Mouse (Mus musculus): Measurements from ENCODE around the gene Trim7. TPM values are rescaled to one million over a fixed set of nuclear protein-coding genes. Genes with fewer than 3 reads are reported as not detected.
A peak's percentile ranks its signal among the peaks of the same experiment; 100 is the strongest.
"Not testable (repeated sequence)": the region's sequence is repeated elsewhere in the genome, so short reads cannot be mapped to it uniquely, and the experiment has no call there.

Trim7 gene
- polyA plus RNA-seq, 1 experiment, result not detected

GRCm38 (mm10) chr11:48871201-48871772 lies 45.3 kb downstream of the Trim7 start, which contains the start of gene Irgm1:
TSS of gene Irgm1 (minus strand) at chr11:48871683.
- TF ChIP-seq GATA1 (IDR thresholded peaks at IDR 0.05; ENCODE audit: low read length) (no peak), TAL1 (IDR thresholded peaks at IDR 0.05; ENCODE audit: low read length) (no peak)
- Histone ChIP-seq H3K9me3 (ENCODE audit: control insufficient read depth, low read length) (no peaks in the 10 kb centered on the region), H3K4me1 (ENCODE audit: control insufficient read depth) (peaks cover 70% of the 10 kb centered on the region), H3K36me3 (ENCODE audit: control insufficient read depth) (peaks cover 8% of the 10 kb centered on the region), H3K27me3 (ENCODE audit: control insufficient read depth) (no peaks in the 10 kb centered on the region), H3K4me3 (replicated peaks) (peak within 1 kb of the TSS; percentile 80)

GRCm38 (mm10) chr11:48871817-48872541 lies 46.0 kb downstream of the Trim7 start:
- TF ChIP-seq TAL1 (IDR thresholded peaks at IDR 0.05; ENCODE audit: low read length), result no peak
- 0 out of 2 replicates have a peak, but pooled peaks have one; percentile 23 for TF ChIP-seq GATA1 (IDR thresholded peaks at IDR 0.05; ENCODE audit: low read length)
- no peaks in the 10 kb centered on the region for H3K9me3 ChIP-seq (ENCODE audit: control insufficient read depth, low read length)
- peaks cover 70% of the 10 kb centered on the region for H3K4me1 ChIP-seq (ENCODE audit: control insufficient read depth)
- H3K27me3 ChIP-seq (ENCODE audit: control insufficient read depth), result no peaks in the 10 kb centered on the region
- H3K36me3 ChIP-seq (ENCODE audit: control insufficient read depth), result peaks cover 1% of the 10 kb centered on the region
- peak overlapping the region; percentile 80 for H3K4me3 ChIP-seq (replicated peaks)

DNA sequence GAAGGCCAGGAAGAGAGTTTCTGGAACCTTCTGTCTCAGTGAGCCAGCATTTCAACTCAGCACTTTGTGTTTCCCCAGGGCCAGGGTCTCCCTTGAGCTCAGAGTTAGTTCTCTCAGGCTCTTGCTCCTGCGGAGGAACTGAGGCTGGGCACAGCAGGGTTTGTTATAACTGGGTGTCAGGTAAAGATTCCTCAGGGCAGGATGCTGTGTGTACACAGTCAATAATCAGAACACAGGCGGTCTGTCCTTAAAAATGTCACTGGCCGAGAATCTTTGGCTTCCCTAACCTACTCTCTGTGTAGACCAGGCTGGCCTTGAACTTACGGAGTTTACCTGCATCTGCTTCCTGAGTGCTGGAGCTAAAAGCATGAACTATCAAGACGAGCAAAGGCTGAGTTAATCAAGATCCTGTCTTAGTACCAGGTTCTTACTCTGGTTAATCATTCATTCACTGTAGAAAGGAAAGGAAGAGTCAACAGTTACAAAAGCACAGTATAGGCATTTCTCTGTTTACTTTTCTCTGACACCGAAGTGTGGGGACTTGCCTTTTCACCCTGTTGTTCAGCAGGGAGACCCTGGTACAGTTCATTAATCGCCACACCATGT lies 46.9 kb downstream of the Trim7 start:
- H3K27me3 ChIP-seq (ENCODE audit: control insufficient read depth), result no peaks in the 10 kb centered on the region
- peaks cover 69% of the 10 kb centered on the region for H3K4me1 ChIP-seq (ENCODE audit: control insufficient read depth)
- no peaks in the 10 kb centered on the region; the same call in 1 of the 2 replicates for H3K36me3 ChIP-seq (ENCODE audit: control insufficient read depth)
- H3K4me3 ChIP-seq (replicated peaks), result peak overlapping the region; percentile 80
- no peaks in the 10 kb centered on the region for H3K9me3 ChIP-seq (ENCODE audit: control insufficient read depth, low read length)
- TF ChIP-seq GATA1 (IDR thresholded peaks at IDR 0.05; ENCODE audit: low read length) (no peak), TAL1 (IDR thresholded peaks at IDR 0.05; ENCODE audit: low read length) (no peak)

GRCm38 (mm10) chr11:48873591-48874290 lies 47.8 kb downstream of the Trim7 start:
- TF ChIP-seq GATA1 (IDR thresholded peaks at IDR 0.05; ENCODE audit: low read length), result peak; percentile 56
- TF ChIP-seq TAL1 (IDR thresholded peaks at IDR 0.05; ENCODE audit: low read length), result peak; percentile 54; the same call in 2 of the 3 replicates
- peaks cover 63% of the 10 kb centered on the region for H3K4me1 ChIP-seq (ENCODE audit: control insufficient read depth)
- H3K4me3 ChIP-seq (replicated peaks), result peak overlapping the region; percentile 39
- no peaks in the 10 kb centered on the region; the same call in 1 of the 2 replicates for H3K36me3 ChIP-seq (ENCODE audit: control insufficient read depth)
- no peaks in the 10 kb centered on the region for H3K9me3 ChIP-seq (ENCODE audit: control insufficient read depth, low read length)
- no peaks in the 10 kb centered on the region for H3K27me3 ChIP-seq (ENCODE audit: control insufficient read depth)

DNA sequence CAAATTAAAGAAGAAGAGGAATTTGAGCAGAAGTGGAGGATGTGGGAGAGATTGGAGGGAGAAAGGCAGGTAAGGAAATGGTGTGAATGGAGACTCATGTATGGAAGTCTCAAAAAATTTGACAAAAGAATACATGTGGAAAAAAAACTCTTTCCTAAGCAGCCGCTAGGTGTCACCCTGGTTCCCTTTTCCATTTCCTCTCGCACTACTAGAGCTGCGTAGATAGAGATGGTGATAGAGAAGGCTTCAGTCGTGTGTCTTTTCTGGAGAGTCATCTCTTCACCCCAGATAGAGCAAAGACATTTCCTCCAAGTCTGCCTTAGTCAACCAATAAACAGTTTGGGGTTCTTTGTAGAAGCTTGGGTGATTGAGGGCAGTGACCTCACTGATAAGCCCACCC lies 48.5 kb downstream of the Trim7 start:
- no peaks in the 10 kb centered on the region for H3K27me3 ChIP-seq (ENCODE audit: control insufficient read depth)
- H3K9me3 ChIP-seq (ENCODE audit: control insufficient read depth, low read length), result no peaks in the 10 kb centered on the region
- no peak overlapping the region for H3K4me3 ChIP-seq (replicated peaks)
- H3K36me3 ChIP-seq (ENCODE audit: control insufficient read depth), result no peaks in the 10 kb centered on the region; the same call in 1 of the 2 replicates
- TF ChIP-seq TAL1 (IDR thresholded peaks at IDR 0.05; ENCODE audit: low read length) (no peak), GATA1 (IDR thresholded peaks at IDR 0.05; ENCODE audit: low read length) (no peak)
- peaks cover 56% of the 10 kb centered on the region for H3K4me1 ChIP-seq (ENCODE audit: control insufficient read depth)

- H3K4me3 ChIP-seq (replicated peaks); H3K9me3 ChIP-seq (ENCODE audit: control insufficient read depth, low read length); H3K36me3 ChIP-seq (ENCODE audit: control insufficient read depth); H3K27me3 ChIP-seq (ENCODE audit: control insufficient read depth): not testable (repeated sequence)
- H3K4me1 ChIP-seq (ENCODE audit: control insufficient read depth), result peaks cover 46% of the 10 kb centered on the region
Observed at GRCm38 (mm10) chr11:48875343-48875837, 49.5 kb downstream of the Trim7 start.

- Histone ChIP-seq H3K4me3 (replicated peaks) (no peak overlapping the region), H3K9me3 (ENCODE audit: control insufficient read depth, low read length) (no peaks in the 10 kb centered on the region), H3K4me1 (ENCODE audit: control insufficient read depth) (peaks cover 33% of the 10 kb centered on the region), H3K27me3 (ENCODE audit: control insufficient read depth) (no peaks in the 10 kb centered on the region), H3K36me3 (ENCODE audit: control insufficient read depth) (no peaks in the 10 kb centered on the region; the same call in 1 of the 2 replicates)
- TF ChIP-seq TAL1 (IDR thresholded peaks at IDR 0.05; ENCODE audit: low read length) (no peak), GATA1 (IDR thresholded peaks at IDR 0.05; ENCODE audit: low read length) (no peak)
Observed at GRCm38 (mm10) chr11:48876680-48877079, 50.7 kb downstream of the Trim7 start.

GRCm38 (mm10) chr11:48898812-48899431 lies 73.0 kb downstream of the Trim7 start:
- no peaks in the 10 kb centered on the region for H3K4me1 ChIP-seq (ENCODE audit: control insufficient read depth)
- no peaks in the 10 kb centered on the region for H3K36me3 ChIP-seq (ENCODE audit: control insufficient read depth)
- no peaks in the 10 kb centered on the region for H3K9me3 ChIP-seq (ENCODE audit: control insufficient read depth, low read length)
- no peaks in the 10 kb centered on the region for H3K27me3 ChIP-seq (ENCODE audit: control insufficient read depth)
- no peak for TF ChIP-seq TAL1 (IDR thresholded peaks at IDR 0.05; ENCODE audit: low read length)
- no peak for TF ChIP-seq GATA1 (IDR thresholded peaks at IDR 0.05; ENCODE audit: low read length)
- H3K4me3 ChIP-seq (replicated peaks), result no peak overlapping the region

GRCm38 (mm10) chr11:48900654-48901566 lies 75.0 kb downstream of the Trim7 start:
- not testable (repeated sequence) for H3K4me3 ChIP-seq (replicated peaks); H3K36me3 ChIP-seq (ENCODE audit: control insufficient read depth); H3K9me3 ChIP-seq (ENCODE audit: control insufficient read depth, low read length); H3K27me3 ChIP-seq (ENCODE audit: control insufficient read depth); H3K4me1 ChIP-seq (ENCODE audit: control insufficient read depth)

DNA sequence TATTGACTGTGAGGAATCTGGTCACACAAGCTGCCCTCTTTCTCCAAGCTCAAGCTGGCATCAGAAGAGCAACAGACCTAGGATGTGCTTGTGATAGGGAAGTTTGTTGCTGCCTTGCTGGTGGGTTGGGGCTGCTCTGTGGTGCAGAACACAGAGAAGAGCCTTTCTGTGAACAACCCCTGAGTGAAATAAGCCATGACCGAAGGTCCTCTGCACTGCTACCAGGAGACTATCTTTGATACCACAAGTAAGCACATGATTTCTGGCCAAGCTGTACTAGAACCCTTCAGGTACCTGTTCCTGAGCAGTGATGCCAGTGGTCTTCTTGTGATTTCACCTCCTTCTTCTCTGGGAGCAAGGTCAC lies 75.6 kb downstream of the Trim7 start:
- not testable (repeated sequence) for H3K27me3 ChIP-seq (ENCODE audit: control insufficient read depth); H3K9me3 ChIP-seq (ENCODE audit: control insufficient read depth, low read length); H3K4me3 ChIP-seq (replicated peaks); H3K36me3 ChIP-seq (ENCODE audit: control insufficient read depth); H3K4me1 ChIP-seq (ENCODE audit: control insufficient read depth)

All from erythroblast, embryonic 14.5 days (primary cell).